Mouse (Mus musculus): ENCODE data around the gene Manbal. TPM values are rescaled to one million over a fixed set of nuclear protein-coding genes. Genes with fewer than 3 reads are reported as not detected.

Manbal gene
- polyA plus RNA-seq, 1 experiment from 2014 or later: 58.1 TPM

DNA sequence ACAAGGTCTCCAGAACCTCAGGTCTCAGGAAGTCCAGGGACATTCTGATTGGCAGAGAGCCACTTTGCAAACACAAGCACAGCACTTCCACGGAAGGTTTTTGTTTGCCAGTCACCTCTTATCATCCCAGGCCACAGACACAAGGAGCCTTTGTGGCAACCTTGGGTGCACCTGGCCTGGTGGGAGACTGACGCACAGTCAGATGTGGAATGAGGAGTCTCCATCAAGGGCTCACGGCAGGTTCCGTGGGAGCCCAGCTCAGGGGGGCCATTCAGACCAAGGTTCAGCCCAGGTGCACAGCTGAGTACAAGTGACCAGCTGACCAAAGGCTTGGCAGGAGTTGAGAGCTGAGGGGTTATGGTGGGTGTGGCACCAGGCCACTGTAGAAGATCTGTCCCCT is 30.0 kb downstream of the Manbal start:
- Histone ChIP-seq H3K36me3 (replicated peaks; ENCODE audit: control insufficient read depth, insufficient read depth) (peaks cover 27% of the 10 kb centered on the region), H3K9me3 (ENCODE audit: control insufficient read depth, low read length) (0 out of 2 replicates have a peak, but pooled peaks cover 6% of the 10 kb centered on the region), H3K4me3 (replicated peaks; ENCODE audit: low read length) (no peak overlapping the region), H3K27ac (no peak overlapping the region), H3K4me1 (replicated peaks; ENCODE audit: control insufficient read depth, insufficient read depth, low read length) (no peaks in the 10 kb centered on the region), H3K4me2 (replicated peaks) (no peak overlapping the region), H3K27me3 (ENCODE audit: control insufficient read depth, insufficient read depth, low read length) (no peaks in the 10 kb centered on the region), H3K9ac (no peak overlapping the region)
- WGBS: 89% methylated on average over 4 of the region's 4 CpGs
- ATAC-seq (ENCODE audit: low FRiP score) (no peak), DNase-seq (ENCODE audit: low spot score) (no peak)

DNA sequence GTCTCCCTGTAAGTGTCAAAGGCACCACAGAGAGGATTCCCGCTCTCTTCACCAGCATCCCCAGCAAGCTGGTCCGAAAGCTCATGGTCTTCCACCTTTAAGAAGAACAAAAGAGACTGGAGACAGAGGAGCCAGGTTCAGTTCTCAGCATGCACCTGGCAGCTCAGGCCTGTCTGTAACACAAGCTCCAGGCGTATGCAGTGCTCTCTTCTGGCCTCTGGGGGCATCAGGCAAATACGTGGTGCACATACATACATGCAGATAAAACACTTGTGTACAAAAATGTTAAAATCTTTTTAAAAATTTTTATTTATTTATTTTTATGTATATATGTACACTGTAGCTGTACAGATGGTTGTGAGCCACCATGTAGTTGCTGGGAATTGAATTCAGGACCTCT is 31.1 kb downstream of the Manbal start:
- no peak overlapping the region for H3K4me3 ChIP-seq (replicated peaks; ENCODE audit: low read length)
- H3K4me1 ChIP-seq (replicated peaks; ENCODE audit: control insufficient read depth, insufficient read depth, low read length): no peaks in the 10 kb centered on the region
- no peak for ATAC-seq (ENCODE audit: low FRiP score)
- no peaks in the 10 kb centered on the region for H3K27me3 ChIP-seq (ENCODE audit: control insufficient read depth, insufficient read depth, low read length)
- H3K4me2 ChIP-seq (replicated peaks): no peak overlapping the region
- WGBS: 96% methylated on average over 4 of the region's 4 CpGs
- DNase-seq (ENCODE audit: low spot score): no peak
- peaks cover 27% of the 10 kb centered on the region for H3K36me3 ChIP-seq (replicated peaks; ENCODE audit: control insufficient read depth, insufficient read depth)
- no peak overlapping the region for H3K27ac ChIP-seq
- no peak overlapping the region for H3K9ac ChIP-seq
- 0 out of 2 replicates have a peak, but pooled peaks cover 6% of the 10 kb centered on the region for H3K9me3 ChIP-seq (ENCODE audit: control insufficient read depth, low read length)

DNA sequence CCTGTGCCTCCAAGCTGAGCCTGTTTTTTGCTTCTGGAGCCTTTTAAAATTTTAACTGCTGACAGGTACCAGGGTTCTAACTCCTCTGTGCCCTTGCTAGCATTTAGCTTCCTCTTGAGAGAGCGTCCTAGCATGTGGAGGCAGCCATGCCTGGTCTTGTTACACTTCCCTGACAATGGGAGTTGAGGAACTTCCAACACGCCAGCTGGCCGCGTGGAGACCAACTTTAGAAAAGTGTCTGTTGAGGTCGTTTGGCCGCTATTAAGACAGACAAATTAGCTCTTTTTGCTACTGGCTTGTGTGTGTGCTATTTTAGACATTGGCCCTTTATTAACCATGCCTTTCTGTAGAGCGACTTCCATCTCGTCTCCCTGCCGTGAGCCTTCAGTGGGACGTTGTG is 32.4 kb downstream of the Manbal start:
- WGBS: 86% methylated on average over 10 of the region's 10 CpGs
- ATAC-seq (ENCODE audit: low FRiP score): no peak
- DNase-seq (ENCODE audit: low spot score): no peak
- H3K9me3 ChIP-seq (ENCODE audit: control insufficient read depth, low read length): 0 out of 2 replicates have a peak, but pooled peaks cover 6% of the 10 kb centered on the region
- no peak overlapping the region for H3K27ac ChIP-seq
- no peak overlapping the region for H3K9ac ChIP-seq
- H3K4me1 ChIP-seq (replicated peaks; ENCODE audit: control insufficient read depth, insufficient read depth, low read length): no peaks in the 10 kb centered on the region
- H3K4me2 ChIP-seq (replicated peaks): no peak overlapping the region
- no peaks in the 10 kb centered on the region for H3K27me3 ChIP-seq (ENCODE audit: control insufficient read depth, insufficient read depth, low read length)
- no peak overlapping the region for H3K4me3 ChIP-seq (replicated peaks; ENCODE audit: low read length)
- H3K36me3 ChIP-seq (replicated peaks; ENCODE audit: control insufficient read depth, insufficient read depth): peaks cover 27% of the 10 kb centered on the region

DNA sequence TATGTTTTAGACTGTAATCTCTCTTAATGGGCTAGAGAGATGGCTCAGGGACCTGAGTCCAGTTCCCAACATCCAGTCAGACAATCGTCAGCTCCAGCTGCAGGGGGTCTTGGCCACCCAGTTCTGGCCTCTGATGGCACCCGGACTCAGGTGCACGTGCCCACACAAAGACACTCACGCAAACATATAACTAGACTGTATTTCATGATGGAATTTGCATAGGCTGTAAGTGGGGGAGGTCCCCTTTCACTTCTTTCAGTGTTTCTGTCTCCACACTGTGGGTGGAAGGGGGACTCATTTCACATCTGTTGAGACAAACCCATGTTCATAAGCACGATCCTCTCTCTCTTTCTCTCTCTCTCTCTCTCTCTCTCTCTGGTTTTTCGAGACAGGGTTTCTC is 33.1 kb downstream of the Manbal start:
- H3K4me2 ChIP-seq (replicated peaks): no peak overlapping the region
- H3K36me3 ChIP-seq (replicated peaks; ENCODE audit: control insufficient read depth, insufficient read depth): peaks cover 27% of the 10 kb centered on the region
- H3K27ac ChIP-seq: no peak overlapping the region
- 0 out of 2 replicates have a peak, but pooled peaks cover 6% of the 10 kb centered on the region for H3K9me3 ChIP-seq (ENCODE audit: control insufficient read depth, low read length)
- ATAC-seq (ENCODE audit: low FRiP score) (no peak), DNase-seq (ENCODE audit: low spot score) (no peak)
- H3K4me1 ChIP-seq (replicated peaks; ENCODE audit: control insufficient read depth, insufficient read depth, low read length): no peaks in the 10 kb centered on the region
- no peak overlapping the region for H3K9ac ChIP-seq
- 96% methylated on average over 6 of the region's 6 CpGs for WGBS
- no peaks in the 10 kb centered on the region for H3K27me3 ChIP-seq (ENCODE audit: control insufficient read depth, insufficient read depth, low read length)
- H3K4me3 ChIP-seq (replicated peaks; ENCODE audit: low read length): no peak overlapping the region

DNA sequence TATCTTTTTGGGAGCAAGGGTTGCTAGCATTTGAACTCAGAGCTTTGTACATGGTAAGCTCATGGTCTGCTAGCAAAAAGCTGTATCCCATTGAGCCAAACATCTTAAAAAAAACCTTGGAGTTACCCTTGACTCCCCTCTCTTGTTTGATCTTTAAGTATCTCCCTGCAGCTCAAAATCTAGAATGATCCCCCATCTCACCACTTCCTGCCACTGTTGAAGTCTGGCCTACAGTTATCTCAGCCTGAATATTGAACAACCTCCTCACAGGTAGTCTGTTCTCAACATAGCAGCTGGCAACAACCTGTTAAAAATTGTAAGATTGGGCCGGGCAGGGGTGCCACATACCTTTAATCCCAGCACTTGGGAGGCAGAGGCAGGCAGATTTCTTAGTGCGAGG is 33.9 kb downstream of the Manbal start:
- WGBS: 96% methylated on average over 2 of the region's 2 CpGs
- Histone ChIP-seq H3K4me3 (replicated peaks; ENCODE audit: low read length) (no peak overlapping the region), H3K27ac (no peak overlapping the region), H3K9ac (no peak overlapping the region), H3K27me3 (ENCODE audit: control insufficient read depth, insufficient read depth, low read length) (no peaks in the 10 kb centered on the region), H3K9me3 (ENCODE audit: control insufficient read depth, low read length) (0 out of 2 replicates have a peak, but pooled peaks cover 6% of the 10 kb centered on the region), H3K36me3 (replicated peaks; ENCODE audit: control insufficient read depth, insufficient read depth) (peaks cover 22% of the 10 kb centered on the region), H3K4me1 (replicated peaks; ENCODE audit: control insufficient read depth, insufficient read depth, low read length) (no peaks in the 10 kb centered on the region), H3K4me2 (replicated peaks) (no peak overlapping the region)
- DNase-seq (ENCODE audit: low spot score) (no peak), ATAC-seq (ENCODE audit: low FRiP score) (no peak)

DNA sequence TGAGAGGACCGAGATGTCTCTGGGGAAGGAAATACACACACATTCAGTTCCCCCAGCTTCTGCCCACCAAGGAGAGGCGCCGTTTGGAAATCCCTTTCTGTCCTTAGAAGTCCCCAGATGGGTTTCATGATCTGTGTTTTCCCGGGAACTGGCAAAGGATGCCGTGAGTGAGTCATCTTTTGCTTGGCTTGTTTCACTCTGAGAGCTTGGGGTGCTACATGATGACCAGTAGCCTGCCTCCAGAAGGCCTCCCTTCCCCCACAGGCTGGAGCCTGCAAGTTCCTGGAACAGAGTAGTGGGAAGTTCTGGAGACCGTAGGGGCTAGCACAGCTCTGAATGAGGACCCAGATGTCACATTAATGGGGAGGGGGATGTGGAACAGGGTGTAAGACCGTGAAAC is 40.2 kb downstream of the Manbal start:
- Histone ChIP-seq H3K36me3 (replicated peaks; ENCODE audit: control insufficient read depth, insufficient read depth) (no peaks in the 10 kb centered on the region), H3K27me3 (ENCODE audit: control insufficient read depth, insufficient read depth, low read length) (no peaks in the 10 kb centered on the region), H3K27ac (no peak overlapping the region), H3K4me1 (replicated peaks; ENCODE audit: control insufficient read depth, insufficient read depth, low read length) (peaks cover 6% of the 10 kb centered on the region), H3K9ac (no peak overlapping the region), H3K4me2 (replicated peaks) (no peak overlapping the region), H3K9me3 (ENCODE audit: control insufficient read depth, low read length) (no peaks in the 10 kb centered on the region), H3K4me3 (replicated peaks; ENCODE audit: low read length) (no peak overlapping the region)
- WGBS: 87% methylated on average over 7 of the region's 7 CpGs
- ATAC-seq (ENCODE audit: low FRiP score) (no peak), DNase-seq (ENCODE audit: low spot score) (no peak)

DNA sequence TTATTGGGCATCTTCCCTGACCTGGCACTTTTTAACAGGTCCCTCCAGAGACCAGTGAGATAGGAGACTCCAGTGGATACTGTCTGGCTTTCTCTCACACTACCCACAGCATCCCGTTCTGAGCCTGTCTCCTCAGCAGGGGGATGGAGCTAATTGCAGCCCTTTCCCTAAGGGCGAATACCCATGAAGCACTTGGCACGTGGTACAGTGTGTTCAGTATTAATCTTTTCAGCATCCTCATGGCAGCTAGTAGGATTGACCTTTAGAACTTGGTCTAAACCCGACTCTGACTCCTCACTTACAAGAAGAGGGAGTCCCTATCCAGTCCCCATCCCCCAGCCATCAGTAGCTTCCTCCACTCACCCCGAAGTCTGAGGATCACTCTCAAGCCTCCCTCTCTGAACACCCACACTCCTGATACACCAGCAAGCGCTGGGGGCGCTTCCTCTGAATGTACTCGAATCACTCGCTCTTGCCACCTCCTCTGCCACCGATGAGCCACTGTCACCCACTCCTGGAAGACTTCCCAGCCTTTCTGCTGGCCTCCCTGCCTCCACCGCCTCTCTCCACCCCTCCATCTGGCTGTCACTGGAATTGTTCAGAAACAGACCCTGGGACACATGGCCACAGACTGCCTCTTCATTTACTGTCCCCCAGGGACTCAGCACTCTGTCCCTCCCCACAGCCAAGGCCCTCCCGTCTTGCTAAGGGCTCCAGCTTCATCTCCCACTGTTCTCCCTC is 42.6 kb downstream of the Manbal start:
- Histone ChIP-seq H3K27me3 (ENCODE audit: control insufficient read depth, insufficient read depth, low read length) (no peaks in the 10 kb centered on the region), H3K9ac (no peak overlapping the region), H3K4me3 (replicated peaks; ENCODE audit: low read length) (no peak overlapping the region), H3K4me1 (replicated peaks; ENCODE audit: control insufficient read depth, insufficient read depth, low read length) (peaks cover 6% of the 10 kb centered on the region), H3K9me3 (ENCODE audit: control insufficient read depth, low read length) (no peaks in the 10 kb centered on the region), H3K36me3 (replicated peaks; ENCODE audit: control insufficient read depth, insufficient read depth) (no peaks in the 10 kb centered on the region), H3K4me2 (replicated peaks) (no peak overlapping the region), H3K27ac (no peak overlapping the region)
- ATAC-seq (ENCODE audit: low FRiP score) (no peak), DNase-seq (ENCODE audit: low spot score) (no peak)
- WGBS: 53% methylated on average over 12 of the region's 12 CpGs

DNA sequence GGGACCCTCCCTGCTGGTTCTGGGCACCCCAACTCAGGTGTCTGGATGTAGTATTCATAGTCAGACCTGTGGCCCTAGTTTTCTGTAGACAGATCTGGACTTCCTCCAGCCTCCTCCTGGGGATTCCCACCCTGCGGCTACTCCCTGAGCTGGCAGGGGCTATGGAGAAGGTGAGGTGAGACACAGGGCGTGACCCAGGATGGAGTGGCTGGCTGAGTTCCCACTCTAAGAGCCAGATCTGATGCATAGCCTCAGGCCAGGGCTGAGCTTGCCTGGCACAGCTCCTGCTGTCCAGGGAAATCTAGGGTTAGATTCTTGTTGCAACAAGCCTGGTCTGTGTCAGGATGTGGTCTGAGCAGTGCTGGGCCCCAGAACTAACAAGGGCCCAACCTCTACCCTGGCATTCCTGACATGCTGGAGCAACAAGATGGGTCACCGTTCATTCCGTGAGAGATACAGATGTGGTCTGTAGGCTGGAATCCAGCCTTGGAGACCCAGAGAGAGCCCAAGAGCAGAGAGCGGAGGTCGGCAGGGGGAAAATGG is 43.8 kb downstream of the Manbal start:
- no peak overlapping the region for H3K9ac ChIP-seq
- ATAC-seq (ENCODE audit: low FRiP score) (no peak), DNase-seq (ENCODE audit: low spot score) (no peak)
- H3K4me1 ChIP-seq (replicated peaks; ENCODE audit: control insufficient read depth, insufficient read depth, low read length): peaks cover 6% of the 10 kb centered on the region
- H3K4me2 ChIP-seq (replicated peaks): no peak overlapping the region
- H3K4me3 ChIP-seq (replicated peaks; ENCODE audit: low read length): no peak overlapping the region
- no peaks in the 10 kb centered on the region for H3K9me3 ChIP-seq (ENCODE audit: control insufficient read depth, low read length)
- H3K27me3 ChIP-seq (ENCODE audit: control insufficient read depth, insufficient read depth, low read length): no peaks in the 10 kb centered on the region
- H3K27ac ChIP-seq: no peak overlapping the region
- H3K36me3 ChIP-seq (replicated peaks; ENCODE audit: control insufficient read depth, insufficient read depth): no peaks in the 10 kb centered on the region
- WGBS: 90% methylated on average over 6 of the region's 6 CpGs

DNA sequence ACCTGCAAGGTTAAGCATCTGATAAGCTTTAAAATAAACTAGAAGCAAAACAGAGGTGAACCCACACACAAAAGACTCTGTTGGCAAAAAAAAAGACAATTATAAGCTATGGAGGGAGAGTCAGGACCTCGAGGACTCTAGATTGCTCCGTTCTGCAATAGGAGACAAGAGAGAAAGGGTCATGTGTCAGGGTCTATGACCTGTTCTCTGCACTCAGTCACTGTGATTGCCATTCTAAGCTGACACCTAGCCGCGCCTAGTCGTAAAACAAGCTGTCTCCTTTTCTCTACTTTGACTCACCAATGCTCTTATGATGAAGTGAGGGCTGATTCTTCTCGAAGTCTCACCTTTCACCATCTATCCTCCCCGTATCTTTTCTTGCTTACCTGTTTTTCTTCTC is 45.1 kb downstream of the Manbal start:
- DNase-seq (ENCODE audit: low spot score) (no peak), ATAC-seq (ENCODE audit: low FRiP score) (no peak)
- no peak overlapping the region for H3K27ac ChIP-seq
- no peaks in the 10 kb centered on the region for H3K36me3 ChIP-seq (replicated peaks; ENCODE audit: control insufficient read depth, insufficient read depth)
- H3K9me3 ChIP-seq (ENCODE audit: control insufficient read depth, low read length): no peaks in the 10 kb centered on the region
- H3K4me2 ChIP-seq (replicated peaks): no peak overlapping the region
- no peak overlapping the region for H3K9ac ChIP-seq
- WGBS: 85% methylated on average over 7 of the region's 7 CpGs
- no peak overlapping the region for H3K4me3 ChIP-seq (replicated peaks; ENCODE audit: low read length)
- peaks cover 6% of the 10 kb centered on the region for H3K4me1 ChIP-seq (replicated peaks; ENCODE audit: control insufficient read depth, insufficient read depth, low read length)
- H3K27me3 ChIP-seq (ENCODE audit: control insufficient read depth, insufficient read depth, low read length): no peaks in the 10 kb centered on the region

All from hindbrain, embryonic 14.5 days (tissue).